Mouse (Mus musculus) forelimb bud, embryonic 11.5 days (tissue): ENCODE data around the gene Gal3st2c.
A peak's percentile ranks its signal among the peaks of the same experiment; 100 is the strongest.
"Not testable (repeated sequence)": the region's sequence is repeated elsewhere in the genome, so short reads cannot be mapped to it uniquely, and the experiment has no call there.

Experiments used
- DNase-seq: peaks from one replicate; pipeline ENCODE4 v3.0.0-alpha.2; 2012; ENCODE audit warnings: low read depth, low spot score

Gene Gal3st2c

GRCm38 (mm10) chr1:93990209-93990608 lies at the start of gene Gal3st2c:
Gene Gal3st2c, plus strand, starts transcription at chr1:93990509.
- DNase-seq: not testable (repeated sequence)

DNA sequence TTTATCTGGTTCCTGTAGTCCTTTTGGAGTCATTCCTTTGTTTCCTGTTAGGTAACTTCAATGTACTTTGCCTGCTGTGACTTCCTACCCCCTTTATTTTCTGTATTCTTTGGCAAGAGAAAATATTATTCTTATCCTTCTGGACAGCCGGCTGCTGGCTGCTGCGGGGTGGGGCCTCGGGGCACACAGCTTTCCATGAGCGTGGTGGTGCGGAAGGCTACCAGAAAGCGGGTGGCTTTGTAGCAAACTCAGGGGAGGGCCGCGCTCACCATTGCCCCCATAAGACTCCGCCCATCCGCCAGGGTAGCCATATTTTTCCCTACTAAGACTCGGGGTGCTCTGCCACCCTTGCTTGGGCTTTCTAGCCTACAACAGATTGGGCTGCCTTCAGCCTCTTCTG lies 41.2 kb upstream of the Gal3st2c start:
- not testable (repeated sequence) for DNase-seq

DNA sequence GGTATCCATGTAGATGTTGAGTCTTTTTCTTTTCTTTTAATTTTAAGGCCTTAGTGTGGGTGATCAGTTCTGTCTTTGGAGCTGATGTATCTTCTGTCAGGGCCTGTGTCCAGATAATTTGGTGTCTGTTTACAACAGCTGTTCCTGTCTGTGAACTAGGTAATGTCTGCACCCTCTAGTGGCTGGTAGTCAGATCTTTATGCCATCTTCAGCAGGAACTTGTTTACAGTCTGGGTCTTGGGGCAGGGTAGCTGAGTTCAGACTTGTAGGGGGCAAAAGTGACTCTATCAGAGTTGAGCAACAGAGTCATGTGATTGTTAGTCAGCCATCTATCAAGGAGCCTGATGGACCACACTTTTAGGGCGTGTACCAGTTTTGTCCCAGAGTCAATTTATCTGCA lies 23.8 kb upstream of the Gal3st2c start:
- DNase-seq: not testable (repeated sequence)

GRCm38 (mm10) chr1:93970380-93970779 lies 19.9 kb upstream of the Gal3st2c start:
- not testable (repeated sequence) for DNase-seq

DNA sequence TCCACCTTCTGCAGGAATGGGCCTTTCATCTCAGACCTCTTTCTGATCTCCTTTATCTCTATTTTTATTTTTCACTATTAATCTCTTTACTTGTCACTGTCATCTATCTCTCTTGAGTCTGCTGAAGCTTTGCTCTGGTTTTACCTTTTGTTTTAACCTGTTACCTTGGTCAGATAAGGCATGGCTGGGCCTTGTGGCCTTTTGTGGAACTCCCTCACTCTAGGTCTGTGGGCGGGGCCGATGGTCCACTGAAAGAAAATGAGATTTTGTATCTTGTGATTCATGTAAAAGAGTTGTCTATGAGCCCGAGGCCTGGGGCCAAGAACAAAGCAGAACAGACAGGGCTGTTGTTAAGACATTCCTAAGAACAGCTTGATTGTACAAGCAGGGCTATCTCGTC lies 19.5 kb upstream of the Gal3st2c start:
- DNase-seq: not testable (repeated sequence)

- not testable (repeated sequence) for DNase-seq
Measured at GRCm38 (mm10) chr1:93975764-93976163, 14.5 kb upstream of the Gal3st2c start.

DNA sequence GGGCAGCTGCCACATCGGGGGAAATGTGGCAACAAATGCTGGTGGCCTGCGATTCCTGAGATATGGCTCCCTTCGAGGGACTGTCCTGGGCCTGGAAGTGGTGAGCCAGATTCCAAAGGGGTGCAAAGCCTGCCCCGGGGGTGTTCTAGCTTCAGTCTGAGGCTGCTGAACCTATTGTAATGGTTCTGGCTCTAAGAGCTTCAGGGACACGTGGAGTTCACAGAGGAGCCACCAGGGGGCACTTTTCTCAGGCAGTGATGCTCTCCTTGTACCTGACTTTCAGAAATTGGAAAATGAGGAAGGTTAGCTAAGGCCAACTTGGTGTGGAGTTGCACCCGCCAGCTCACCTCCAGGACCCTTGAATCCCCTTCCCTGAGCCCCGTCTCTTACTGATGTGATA lies 12.0 kb upstream of the Gal3st2c start:
- DNase-seq: not testable (repeated sequence)

DNA sequence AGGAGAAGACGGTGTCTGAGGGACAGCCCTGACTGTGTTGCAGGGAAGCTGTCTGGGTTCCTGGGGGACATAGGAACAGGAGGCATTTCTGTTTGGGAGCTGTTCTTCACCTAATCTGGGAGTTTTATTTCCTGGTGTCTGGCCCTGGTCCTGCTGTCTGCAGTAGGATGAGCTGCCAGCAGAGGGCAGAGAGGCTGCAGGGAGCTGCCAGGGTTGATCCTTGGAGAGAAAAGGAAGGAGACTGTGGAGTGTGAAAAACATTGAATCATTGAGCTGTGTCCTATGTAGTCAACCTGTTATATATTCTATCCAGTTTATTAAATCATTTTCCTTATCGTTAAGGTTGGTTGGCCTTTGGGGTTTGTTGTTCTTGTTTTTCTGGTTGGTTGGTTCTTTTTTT lies 9.4 kb upstream of the Gal3st2c start:
- not testable (repeated sequence) for DNase-seq

DNA sequence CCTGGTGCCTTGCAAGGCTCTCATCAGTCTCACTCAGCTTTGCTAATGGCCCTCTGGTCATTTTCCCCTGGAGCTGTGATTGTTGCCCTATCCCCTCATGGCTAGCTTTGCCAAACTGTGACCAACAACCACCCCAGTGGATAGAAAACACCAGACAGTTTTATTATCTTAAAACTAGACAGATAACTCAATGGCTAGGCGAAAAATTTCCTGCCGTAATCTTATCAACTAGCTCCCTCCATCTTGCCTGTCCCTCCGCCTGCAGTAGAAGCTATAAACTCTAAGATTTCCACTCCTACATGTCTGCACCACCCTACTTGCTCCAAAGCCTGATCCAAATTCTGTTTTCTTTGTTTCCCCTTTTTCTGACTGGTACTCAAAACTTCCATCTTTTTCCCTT lies 4.1 kb upstream of the Gal3st2c start:
- DNase-seq: no peak

GRCm38 (mm10) chr1:93988786-93989185 lies 1.5 kb upstream of the Gal3st2c start:
- DNase-seq: no peak

- not testable (repeated sequence) for DNase-seq
Measured at GRCm38 (mm10) chr1:93991068-93991467, 759 bp downstream of the Gal3st2c start.

DNA sequence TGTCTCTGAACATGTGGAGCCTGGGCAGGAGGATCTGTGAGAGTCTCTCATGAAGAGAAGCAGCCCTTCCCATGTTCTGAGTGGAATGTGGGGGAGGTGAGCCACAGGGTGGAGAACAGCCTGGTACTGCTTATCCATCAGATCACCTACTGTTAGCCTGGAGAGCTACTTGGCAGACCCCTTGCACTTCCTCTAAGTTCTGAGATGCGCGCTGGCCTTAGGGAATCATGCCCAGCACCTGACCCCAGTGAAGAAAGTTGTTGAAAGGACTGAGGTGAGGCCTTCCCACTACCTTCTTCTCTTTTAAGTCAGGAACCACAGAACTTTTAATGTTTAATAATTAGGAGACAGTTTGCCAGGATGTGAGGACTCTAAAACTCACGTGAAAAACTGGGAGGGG lies 1.2 kb downstream of the Gal3st2c start:
- not testable (repeated sequence) for DNase-seq

- DNase-seq: no peak
Measured at GRCm38 (mm10) chr1:94001023-94001422, 10.7 kb downstream of the Gal3st2c start.

DNA sequence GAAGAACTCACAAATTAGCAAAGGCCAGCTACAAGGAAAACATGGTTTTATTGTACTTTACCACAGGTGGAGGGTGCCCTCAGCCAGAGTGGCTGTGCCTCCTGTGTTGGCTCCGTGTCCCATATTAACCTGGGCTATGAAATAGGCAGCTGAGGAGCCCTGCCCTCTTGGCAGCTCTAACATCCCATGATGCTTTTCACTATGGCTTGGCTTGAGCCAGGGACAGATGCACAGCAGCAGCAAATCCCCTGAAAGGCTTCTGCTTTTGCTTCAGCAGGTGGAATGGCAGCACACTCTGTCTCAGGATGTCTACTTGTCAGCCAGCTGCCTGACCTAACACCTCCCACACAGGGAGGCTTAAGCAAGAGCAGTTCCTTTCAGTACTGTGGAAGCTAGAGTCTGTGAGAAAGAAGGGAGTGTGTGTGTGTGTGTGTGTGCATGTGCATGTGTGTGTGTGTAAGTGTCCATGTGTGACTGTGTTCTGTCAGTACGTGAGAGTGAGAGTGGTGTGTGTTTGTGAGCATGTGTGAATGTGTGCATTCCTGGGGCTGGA lies 15.7 kb downstream of the Gal3st2c start:
- DNase-seq: not testable (repeated sequence)

GRCm38 (mm10) chr1:94008826-94009225 lies 18.5 kb downstream of the Gal3st2c start:
- DNase-seq: not testable (repeated sequence)

DNA sequence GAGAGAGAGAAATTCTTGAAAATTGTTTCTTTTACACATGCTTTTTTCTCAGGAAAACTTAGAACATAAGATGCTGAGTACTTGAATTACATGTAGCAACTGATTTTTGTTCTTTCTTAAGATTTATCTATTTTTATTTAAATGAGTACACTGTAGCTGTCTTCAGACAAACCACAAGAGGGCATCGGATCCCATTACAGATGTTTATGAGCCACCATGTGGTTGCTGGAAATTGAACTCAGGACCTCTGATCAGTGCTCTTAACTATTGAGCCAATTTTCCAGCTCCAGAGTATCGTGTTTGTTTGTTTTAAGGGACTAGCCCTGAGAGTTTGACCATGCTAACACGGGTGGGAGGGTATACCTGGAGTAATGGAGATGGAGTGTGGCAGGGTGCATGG lies 21.3 kb downstream of the Gal3st2c start:
- DNase-seq: no peak

DNA sequence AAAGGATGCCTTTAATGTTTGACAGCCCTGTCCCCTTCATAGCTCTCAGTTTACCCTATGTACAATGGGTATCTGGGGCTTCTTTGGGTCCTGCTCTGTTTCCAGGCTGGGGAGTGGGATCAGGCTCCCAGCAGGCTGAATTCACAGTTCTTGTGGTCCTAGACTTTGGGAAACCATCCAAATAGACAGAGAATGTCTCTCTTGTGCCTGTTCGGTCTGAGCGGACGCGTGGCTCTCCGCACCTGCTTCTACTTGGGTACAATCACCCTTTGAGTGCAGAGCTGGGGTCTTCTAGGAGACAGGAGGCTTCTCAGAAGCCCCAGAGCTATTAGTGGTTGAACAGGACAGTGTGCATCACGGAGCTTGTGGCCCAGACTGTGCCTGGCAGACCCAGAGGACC lies 29.8 kb downstream of the Gal3st2c start, which contains the start of gene Neu4:
Neu4 (plus strand) TSS at position 301 of the 400 bp plus-strand sequence.
- no peak for DNase-seq

DNA sequence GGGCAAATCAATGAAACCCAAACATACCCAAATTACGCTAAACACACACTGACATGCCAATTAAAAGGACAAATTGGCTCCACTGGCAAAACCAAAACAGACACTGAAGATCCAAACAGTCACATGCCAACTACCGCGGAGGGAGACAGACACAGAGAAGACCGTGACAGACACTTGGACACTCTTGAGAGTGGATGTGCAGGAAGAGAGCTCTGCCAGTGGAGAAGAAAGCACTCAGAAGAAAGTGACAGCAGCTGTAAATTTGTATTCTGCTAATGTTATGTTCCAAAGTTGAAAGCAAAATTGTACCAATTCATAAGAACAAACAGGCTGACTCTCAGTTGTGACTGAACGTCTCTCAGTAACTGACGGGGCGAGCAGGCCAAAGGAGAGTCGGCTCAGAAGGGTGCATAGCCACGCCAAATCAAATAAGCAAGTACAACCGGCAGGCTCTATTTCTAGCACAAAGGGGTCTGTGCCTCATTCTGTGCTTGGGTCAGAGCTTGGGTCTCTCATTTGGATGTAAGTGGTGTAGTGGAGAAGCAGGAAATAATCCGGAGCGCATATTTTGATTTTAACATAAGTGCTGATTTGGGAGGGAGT lies 37.3 kb downstream of the Gal3st2c start:
- no peak for DNase-seq

DNA sequence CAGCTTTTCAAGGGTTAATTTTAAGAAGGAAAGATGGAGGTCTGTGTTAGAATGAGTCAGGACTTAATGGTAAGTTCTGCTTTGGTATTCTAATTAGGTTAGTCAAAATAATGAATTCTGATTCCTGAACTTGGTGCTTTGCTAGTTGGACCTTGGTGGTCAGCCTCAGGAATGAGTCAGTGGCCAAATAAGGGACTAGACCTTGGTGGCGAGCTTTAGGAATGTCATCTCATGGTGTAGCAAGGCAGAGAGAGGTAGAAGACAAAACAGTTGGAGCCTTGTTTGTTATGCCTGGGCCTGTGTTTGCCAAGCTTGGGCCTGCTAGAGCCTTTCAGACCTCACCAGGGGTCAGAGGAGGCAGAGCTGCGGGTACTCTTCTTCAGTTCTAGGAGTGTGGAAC lies 38.4 kb downstream of the Gal3st2c start:
- DNase-seq: no peak

- DNase-seq: no peak
Measured at GRCm38 (mm10) chr1:94033075-94033602, 42.8 kb downstream of the Gal3st2c start.

DNA sequence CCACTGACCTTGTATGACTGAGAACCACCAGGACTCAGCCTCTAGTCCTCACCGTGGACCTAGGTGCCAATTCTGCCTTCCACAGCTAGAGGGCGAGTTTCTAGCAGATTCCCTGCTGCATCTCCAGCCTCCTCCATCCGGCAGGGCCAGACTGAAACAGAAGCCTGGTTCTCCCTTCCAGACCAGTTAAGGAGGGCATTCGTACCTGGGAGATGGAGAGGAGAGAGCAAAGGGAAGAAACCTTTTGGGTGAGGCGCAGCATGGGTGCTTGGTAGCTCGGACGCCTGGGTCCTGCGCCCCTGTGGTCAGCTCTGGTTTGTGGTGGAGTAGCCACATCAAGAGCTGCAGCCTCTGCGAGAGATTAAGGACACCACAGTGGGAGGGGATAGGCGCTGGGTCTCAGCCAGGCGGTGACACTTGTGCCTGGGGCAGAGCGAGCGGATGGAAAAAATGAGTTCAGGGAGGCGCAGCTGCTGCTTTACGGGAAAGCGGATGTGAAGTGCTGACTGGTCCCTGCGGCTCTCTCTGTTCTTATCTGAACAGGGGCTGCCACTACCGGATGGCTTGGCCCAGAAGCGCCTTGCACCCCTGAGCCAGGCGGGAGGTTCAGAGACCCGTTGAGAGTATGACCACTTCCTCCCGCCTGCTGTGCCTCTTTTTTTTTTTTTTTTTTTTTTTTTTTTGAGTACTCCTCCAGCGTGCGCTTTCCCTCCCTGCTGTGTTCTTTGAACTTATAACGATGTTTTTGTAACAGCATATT lies 44.9 kb downstream of the Gal3st2c start:
- DNase-seq: peak; percentile 82

DNA sequence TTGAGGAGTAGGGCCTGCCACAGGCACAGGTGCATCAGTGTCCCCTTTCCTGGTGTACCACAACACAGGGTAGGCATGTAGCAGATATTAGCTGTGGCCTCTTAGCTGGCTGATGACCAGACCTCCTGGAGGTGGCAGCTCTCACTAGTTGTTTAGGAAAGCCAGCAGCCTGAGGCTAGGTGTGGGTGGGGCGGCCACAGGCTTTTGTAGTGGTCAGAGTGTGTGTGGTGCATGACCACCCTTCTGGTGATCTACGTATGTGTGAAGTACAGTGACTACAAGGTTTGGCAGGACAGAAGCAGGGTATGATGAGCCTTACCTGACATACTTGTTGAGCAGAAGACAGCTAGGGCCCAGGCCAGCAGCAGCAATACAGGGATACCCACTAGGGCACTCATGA lies 50.1 kb downstream of the Gal3st2c start:
- DNase-seq: no peak

GRCm38 (mm10) chr1:94045559-94045958 lies 55.2 kb downstream of the Gal3st2c start:
- DNase-seq: no peak
